Mouse (Mus musculus): ENCODE data around the gene Lgals7.
A peak's percentile ranks its signal among the peaks of the same experiment; 100 is the strongest.

Gene Lgals7

GRCm38 (mm10) chr7:28863540-28863939 lies at the start of gene Lgals7:
Gene Lgals7, plus strand, starts transcription at chr7:28863853.
- no peak for DNase-seq (ENCODE audit: low read depth, low spot score)

GRCm38 (mm10) chr7:28814306-28815034 lies 49.2 kb upstream of the Lgals7 start:
- DNase-seq (ENCODE audit: low read depth, low spot score): no peak

- no peak for DNase-seq (ENCODE audit: low read depth, low spot score)
Measured at GRCm38 (mm10) chr7:28815230-28815629, 48.4 kb upstream of the Lgals7 start.

GRCm38 (mm10) chr7:28816201-28816600 lies 47.5 kb upstream of the Lgals7 start:
- DNase-seq (ENCODE audit: low read depth, low spot score): no peak

GRCm38 (mm10) chr7:28816920-28817319 lies 46.7 kb upstream of the Lgals7 start:
- no peak for DNase-seq (ENCODE audit: low read depth, low spot score)

GRCm38 (mm10) chr7:28817524-28817923 lies 46.1 kb upstream of the Lgals7 start:
- DNase-seq (ENCODE audit: low read depth, low spot score): no peak

GRCm38 (mm10) chr7:28817957-28818356 lies 45.7 kb upstream of the Lgals7 start:
- DNase-seq (ENCODE audit: low read depth, low spot score): no peak

- no peak for DNase-seq (ENCODE audit: low read depth, low spot score)
Measured at GRCm38 (mm10) chr7:28818436-28818835, 45.2 kb upstream of the Lgals7 start.

- DNase-seq (ENCODE audit: low read depth, low spot score): no peak
Measured at GRCm38 (mm10) chr7:28818861-28819452, 44.7 kb upstream of the Lgals7 start.

GRCm38 (mm10) chr7:28819571-28819970 lies 44.1 kb upstream of the Lgals7 start:
- DNase-seq (ENCODE audit: low read depth, low spot score): no peak

GRCm38 (mm10) chr7:28820358-28821260 lies 43.0 kb upstream of the Lgals7 start:
- DNase-seq (ENCODE audit: low read depth, low spot score): no peak

GRCm38 (mm10) chr7:28821261-28821831 lies 42.3 kb upstream of the Lgals7 start:
- DNase-seq (ENCODE audit: low read depth, low spot score): no peak

- no peak for DNase-seq (ENCODE audit: low read depth, low spot score)
Measured at GRCm38 (mm10) chr7:28822556-28822955, 41.1 kb upstream of the Lgals7 start.

GRCm38 (mm10) chr7:28822993-28823903 lies 40.4 kb upstream of the Lgals7 start:
- no peak for DNase-seq (ENCODE audit: low read depth, low spot score)

- DNase-seq (ENCODE audit: low read depth, low spot score): no peak
Measured at GRCm38 (mm10) chr7:28823932-28824331, 39.7 kb upstream of the Lgals7 start.

GRCm38 (mm10) chr7:28824941-28825685 lies 38.5 kb upstream of the Lgals7 start, which contains the start of gene Ech1:
Gene Ech1, plus strand, starts transcription at chr7:28825217.
- DNase-seq (ENCODE audit: low read depth, low spot score): peak; percentile 85

GRCm38 (mm10) chr7:28825686-28826401 lies 37.8 kb upstream of the Lgals7 start:
- no peak for DNase-seq (ENCODE audit: low read depth, low spot score)

- DNase-seq (ENCODE audit: low read depth, low spot score): no peak
Measured at GRCm38 (mm10) chr7:28826402-28826772, 37.3 kb upstream of the Lgals7 start.

GRCm38 (mm10) chr7:28827338-28827737 lies 36.3 kb upstream of the Lgals7 start:
- no peak for DNase-seq (ENCODE audit: low read depth, low spot score)
